Mouse (Mus musculus) bone marrow, adult 2 months (tissue): Measurements from ENCODE around the gene Bag6. TPM values are rescaled to one million over a fixed set of nuclear protein-coding genes. Genes with fewer than 3 reads are reported as not detected.
"Not testable (repeated sequence)": the region's sequence is repeated elsewhere in the genome, so short reads cannot be mapped to it uniquely, and the experiment has no call there.

Source experiments
- H3K27ac ChIP-seq: fragments of 200-500 bp; 2 replicates; pipeline ENCODE4 v1.5.1; 2012; ENCODE audit warnings: low read depth, mild to moderate bottlenecking, control low read depth, inconsistent platforms, low read length; ENCODE audit not compliant: control insufficient read depth, poor library complexity, insufficient read depth
- H3K4me1 ChIP-seq: fragments of 200-500 bp; 2 replicates; pipeline ENCODE4 v1.6.1; 2011; ENCODE audit warnings: low read length; ENCODE audit not compliant: control insufficient read depth, insufficient read depth
- H3K4me3 ChIP-seq: fragments of 200-500 bp; replicated peaks from 2 replicates; pipeline ENCODE3; 2011; ENCODE audit warnings: mild to moderate bottlenecking, low read depth, low read length, control low read depth; ENCODE audit not compliant: control insufficient read depth
- CTCF ChIP-seq: fragments of 200-500 bp; IDR thresholded peaks from 2 replicates; pipeline ENCODE4 v1.5.1; 2011; ENCODE audit warnings: low read length, control low read depth; ENCODE audit not compliant: control insufficient read depth, insufficient read depth
- POLR2A ChIP-seq: fragments of 200-500 bp; IDR thresholded peaks from 2 replicates; pipeline ENCODE4 v1.6.1; 2011; ENCODE audit warnings: low read depth, mild to moderate bottlenecking, control low read depth, low read length, borderline replicate concordance; ENCODE audit not compliant: control insufficient read depth
- WGBS: fragments of 180-500 bp; shearing (Covaris S2); methylation state at CpG from one replicate; pipeline ENCODE4 v1.1.7; 2018; 5-methylcytosine and 5-hydroxymethylcytosine counted together
- polyA plus RNA-seq: library from polyadenylated mRNA; stranded (reverse); fragments of >200 nt; gene quantifications from 2 replicates; pipeline ENCODE4 v1.2.4, GENCODE M21; 2011; ENCODE audit warnings: low replicate concordance; ENCODE audit not compliant: missing spikeins, insufficient read depth, insufficient read length

Gene Bag6
- polyA plus RNA-seq, 1 experiment, result 195 TPM

GRCm38 (mm10) chr17:35121143-35121799 lies 13.7 kb upstream of the Bag6 start, which contains the start of gene Gpank1:
TSS of gene Gpank1 (plus strand) at chr17:35121455.
- H3K4me1 ChIP-seq, result peaks cover 3% of the 10 kb centered on the region; the same call in 1 of the 2 replicates
- peak; percentile 66; the same call in 1 of the 2 replicates for TF ChIP-seq POLR2A
- TF ChIP-seq CTCF, result no peak
- under 1% methylated on average over 50 of the region's 50 CpGs for WGBS
- peak within 1 kb of the TSS; percentile 91 for H3K4me3 ChIP-seq
- H3K27ac ChIP-seq, result peak within 1 kb of the TSS; percentile 79

GRCm38 (mm10) chr17:35121871-35122303 lies 13.1 kb upstream of the Bag6 start, which contains the start of gene Csnk2b:
TSS of gene Csnk2b (minus strand) at chr17:35122053.
- H3K27ac ChIP-seq, result peak within 1 kb of the TSS; percentile 79
- peaks cover 3% of the 10 kb centered on the region; the same call in 1 of the 2 replicates for H3K4me1 ChIP-seq
- under 1% methylated on average over 19 of the region's 19 CpGs for WGBS
- TF ChIP-seq CTCF (no peak), POLR2A (no peak)
- H3K4me3 ChIP-seq, result peak within 1 kb of the TSS; percentile 91

- H3K4me1 ChIP-seq, H3K4me3 ChIP-seq, H3K27ac ChIP-seq: not testable (repeated sequence)
- WGBS, result 91% methylated on average over 9 of the region's 9 CpGs
These were observed 11.7 kb upstream of the Bag6 start for GRCm38 (mm10) chr17:35123287-35123686.

- not testable (repeated sequence) for H3K4me1 ChIP-seq, H3K4me3 ChIP-seq
- WGBS, result 89% methylated on average over 12 of the region's 12 CpGs
- H3K27ac ChIP-seq, result peak overlapping the region; percentile 50
These were observed 10.6 kb upstream of the Bag6 start for GRCm38 (mm10) chr17:35124261-35124896.

- Histone ChIP-seq H3K27ac (peak overlapping the region; percentile 50), H3K4me3 (no peak overlapping the region), H3K4me1 (peaks cover 3% of the 10 kb centered on the region; the same call in 1 of the 2 replicates)
- WGBS, result 78% methylated on average over 1 of the region's 1 CpGs
- TF ChIP-seq POLR2A (no peak), CTCF (no peak)
These were observed 9.9 kb upstream of the Bag6 start for GRCm38 (mm10) chr17:35125081-35125480.

- 44% methylated on average over 6 of the region's 6 CpGs for WGBS
- H3K4me1 ChIP-seq, result peaks cover 2% of the 10 kb centered on the region; the same call in 1 of the 2 replicates
- no peak overlapping the region for H3K4me3 ChIP-seq
- H3K27ac ChIP-seq, result peak overlapping the region; percentile 5
- TF ChIP-seq POLR2A (no peak), CTCF (no peak)
These were observed 9.4 kb upstream of the Bag6 start for GRCm38 (mm10) chr17:35125578-35125977.

GRCm38 (mm10) chr17:35126206-35126611 lies 8.8 kb upstream of the Bag6 start, which contains the start of gene D17H6S53E:
TSS of gene D17H6S53E (plus strand) at chr17:35126373.
- TF ChIP-seq POLR2A, result peak; percentile 81; the same call in 1 of the 2 replicates
- TF ChIP-seq CTCF, result no peak
- peaks cover 2% of the 10 kb centered on the region; the same call in 1 of the 2 replicates for H3K4me1 ChIP-seq
- under 1% methylated on average over 36 of the region's 36 CpGs for WGBS

GRCm38 (mm10) chr17:35127017-35127416 lies 8.0 kb upstream of the Bag6 start:
- 36% methylated on average over 13 of the region's 13 CpGs for whole genome bisulfite sequencing
- TF ChIP-seq CTCF, result no peak
- TF ChIP-seq POLR2A, result no peak
- Histone ChIP-seq H3K4me1 (peaks cover 2% of the 10 kb centered on the region; the same call in 1 of the 2 replicates), H3K27ac (peak overlapping the region; percentile 89), H3K4me3 (peak overlapping the region; percentile 88)

More at GRCm38 (mm10) chr17:35126206-35126611, 8.8 kb upstream of the Bag6 start, which contains the start of gene D17H6S53E:
- Histone ChIP-seq H3K4me3 (peak within 1 kb of the TSS; percentile 88), H3K27ac (peak within 1 kb of the TSS; percentile 89)
